Mouse (Mus musculus) erythroblast, embryonic 14.5 days (primary cell): ENCODE measurements around the gene Tipin.

ENCODE experiments used
- GATA1 ChIP-seq: IDR thresholded peaks from 2 replicates; pipeline ENCODE4 v1.6.1; 2012; ENCODE audit warnings: low read length, inconsistent platforms, mixed read lengths
- TAL1 ChIP-seq: IDR thresholded peaks from 3 replicates; pipeline ENCODE4 v1.6.1; 2012; ENCODE audit warnings: low read length, inconsistent platforms, mixed read lengths

GRCm38 (mm10) chr9:64316986-64317385 lies 35.6 kb downstream of the Tipin start:
- TF ChIP-seq GATA1 = no peak
- no peak for TF ChIP-seq TAL1
